Mouse (Mus musculus) left cerebral cortex, adult 2 months (tissue): ENCODE data around the gene Dlgap1. TPM values are rescaled to one million over a fixed set of nuclear protein-coding genes. Genes with fewer than 3 reads are reported as not detected.
A peak's percentile ranks its signal among the peaks of the same experiment; 100 is the strongest.

Experiments used
- DNase-seq, 2 experiments: peaks; one replicate each; pipeline ENCODE4 v3.0.0; 2021 to 2022; ENCODE audit warnings: low spot score in 2 of 2, mixed read lengths in 1 of 2; ENCODE audit errors: extremely low spot score in 1 of 2
- H3K27ac ChIP-seq: fragments of 200-600 bp; 2 replicates; pipeline ENCODE4 v1.8.1; 2022
- H3K4me3 ChIP-seq: fragments of 200-600 bp; 2 replicates; pipeline ENCODE4 v1.8.1; 2022
- CTCF ChIP-seq: fragments of 200-600 bp; IDR thresholded peaks from 2 replicates; pipeline ENCODE4 v1.8.1; 2022; ENCODE audit warnings: antibody characterized with exemption, mild to moderate bottlenecking, moderate library complexity
- intact Hi-C: fragments of 180-260 bp; cut with DNase I; formaldehyde crosslinking; loops from one replicate; pipeline ENCODE4 v1.15.1; 2025
- total RNA-seq, 2 experiments: library from RNA; stranded (reverse); gene quantifications; 2 replicates each; pipeline ENCODE4 v1.2.3; 2021

Gene Dlgap1
- total RNA-seq, 2 experiments from 2014 or later, result 497 to 510 TPM

GRCm38 (mm10) chr17:70435612-70436011 is 466.7 kb downstream of the Dlgap1 start:
- Histone ChIP-seq H3K4me3 (no peak overlapping the region), H3K27ac (no peak overlapping the region)
- DNase-seq, result no peak
- TF ChIP-seq CTCF, result no peak
- intact Hi-C loops, result no loop called here

GRCm38 (mm10) chr17:70437229-70437628 is 468.4 kb downstream of the Dlgap1 start:
- intact Hi-C loops, result no loop called here
- no peak for TF ChIP-seq CTCF
- peak overlapping the region; percentile 29; the same call in 1 of the 2 replicates for H3K27ac ChIP-seq
- H3K4me3 ChIP-seq, result no peak overlapping the region
- no peak for DNase-seq

GRCm38 (mm10) chr17:70442976-70443375 is 474.1 kb downstream of the Dlgap1 start:
- no peak for TF ChIP-seq CTCF
- intact Hi-C loops, result loop anchor here (5.0 kb wide), 1 partner anchor 44 kb away; no protein-coding TSS in a partner anchor
- DNase-seq, result peak in 1 of 2 experiments; percentile 39
- Histone ChIP-seq H3K27ac (peak overlapping the region; percentile 62), H3K4me3 (no peak overlapping the region)

- H3K27ac ChIP-seq, result peak overlapping the region; percentile 76
- peak; percentile 60 to 65 for DNase-seq
- no peak overlapping the region for H3K4me3 ChIP-seq
- no peak for TF ChIP-seq CTCF
- intact Hi-C loops, result no loop called here
These were observed 477.6 kb downstream of the Dlgap1 start for GRCm38 (mm10) chr17:70446451-70446850.

GRCm38 (mm10) chr17:70455036-70455435 is 486.2 kb downstream of the Dlgap1 start:
- intact Hi-C loops, result no loop called here
- TF ChIP-seq CTCF, result no peak
- Histone ChIP-seq H3K27ac (no peak overlapping the region), H3K4me3 (no peak overlapping the region)
- DNase-seq, result no peak

GRCm38 (mm10) chr17:70457103-70457502 is 488.2 kb downstream of the Dlgap1 start:
- TF ChIP-seq CTCF, result no peak
- no peak for DNase-seq
- intact Hi-C loops, result no loop called here
- Histone ChIP-seq H3K27ac (no peak overlapping the region), H3K4me3 (no peak overlapping the region)

- H3K27ac ChIP-seq, result no peak overlapping the region; the same call in 1 of the 2 replicates
- no peak for TF ChIP-seq CTCF
- intact Hi-C loops, result no loop called here
These were observed 493.4 kb downstream of the Dlgap1 start for GRCm38 (mm10) chr17:70462231-70462630.

GRCm38 (mm10) chr17:70462771-70463491 is 494.1 kb downstream of the Dlgap1 start:
- Histone ChIP-seq H3K4me3 (no peak overlapping the region), H3K27ac (peak overlapping the region; percentile 40; the same call in 1 of the 2 replicates)
- DNase-seq, result no peak
- intact Hi-C loops, result no loop called here
- no peak for TF ChIP-seq CTCF

More at GRCm38 (mm10) chr17:70462231-70462630, 493.4 kb downstream of the Dlgap1 start:
- no peak overlapping the region for H3K4me3 ChIP-seq
- no peak for DNase-seq

- no peak overlapping the region for H3K4me3 ChIP-seq
- intact Hi-C loops, result no loop called here
- H3K27ac ChIP-seq, result no peak overlapping the region; the same call in 1 of the 2 replicates
- no peak for DNase-seq
- TF ChIP-seq CTCF, result no peak
These were observed 497.5 kb downstream of the Dlgap1 start for GRCm38 (mm10) chr17:70466413-70466812.

- H3K4me3 ChIP-seq, result no peak overlapping the region
- intact Hi-C loops, result loop anchor here (1.0 to 5.0 kb wide), 2 partner anchors 18 to 51 kb away; no protein-coding TSS in a partner anchor
- H3K27ac ChIP-seq, result peak overlapping the region; percentile 78
- peak; percentile 52 to 71 for DNase-seq
- TF ChIP-seq CTCF, result no peak
These were observed 502.1 kb downstream of the Dlgap1 start for GRCm38 (mm10) chr17:70470970-70471371.

GRCm38 (mm10) chr17:70472162-70472561 is 503.3 kb downstream of the Dlgap1 start:
- no peak for DNase-seq
- Histone ChIP-seq H3K4me3 (no peak overlapping the region), H3K27ac (peak overlapping the region; percentile 76)
- TF ChIP-seq CTCF, result no peak
- intact Hi-C loops, result loop anchor here (5.0 kb wide), 1 partner anchor 50 kb away; no protein-coding TSS in a partner anchor

GRCm38 (mm10) chr17:70473871-70474270 is 505.0 kb downstream of the Dlgap1 start:
- intact Hi-C loops, result loop anchor here (5.0 kb wide), 1 partner anchor 48 kb away; no protein-coding TSS in a partner anchor
- H3K27ac ChIP-seq, result peak overlapping the region; percentile 80

More at GRCm38 (mm10) chr17:70473871-70474270, 505.0 kb downstream of the Dlgap1 start:
- no peak for DNase-seq
- H3K4me3 ChIP-seq, result no peak overlapping the region
- TF ChIP-seq CTCF, result no peak
